Mouse (Mus musculus): ENCODE measurements at regions not wholly inside any gene's neighbourhood (a gene's known extent, or its start where the extent isn't known, plus 50 kb on each side); places are given as distances from the start of the nearest gene placed in this dataset.

DNA sequence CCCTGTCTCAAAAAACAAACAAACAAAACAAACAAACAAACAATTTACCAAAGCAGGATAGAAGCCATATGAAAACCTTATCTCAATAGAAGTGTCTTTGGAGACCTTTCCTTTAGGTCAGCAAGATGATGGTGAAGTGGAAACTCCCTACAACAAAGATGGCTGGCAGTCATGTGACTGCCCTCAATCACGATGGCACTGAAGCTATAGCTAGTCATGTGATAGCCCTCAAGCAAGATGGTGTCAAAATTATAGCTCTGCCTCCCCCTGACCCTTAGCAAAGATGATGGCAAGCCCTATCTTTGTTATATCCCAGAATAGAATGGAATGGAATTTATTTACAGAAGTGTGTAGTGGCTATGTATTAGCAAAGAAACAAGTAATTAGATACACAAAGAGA, 423.2 kb downstream of the 1810013L24Rik start:
- no peak for DNase-seq (ENCODE audit: low spot score in 2 of 2)

DNA sequence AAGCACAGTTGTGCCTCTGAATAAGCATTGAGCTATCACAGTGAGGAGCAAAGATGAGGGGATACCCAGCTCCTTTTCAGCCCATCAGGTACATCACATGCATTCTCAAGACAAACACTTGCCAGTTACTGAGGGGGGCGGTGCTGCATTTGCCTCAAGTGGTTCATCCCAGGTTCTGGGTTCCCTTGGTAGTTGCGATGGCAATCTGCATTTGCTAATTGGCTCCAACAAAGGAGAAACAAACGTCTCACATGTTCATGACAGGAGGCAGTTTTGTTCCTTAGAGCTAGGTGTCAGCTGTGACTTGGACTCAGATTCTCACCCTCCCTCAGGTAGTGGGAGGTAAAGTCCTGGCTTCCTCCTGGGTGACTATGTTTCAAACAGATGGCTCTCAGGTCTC, 425.5 kb downstream of the 1810013L24Rik start:
- no peak for DNase-seq (ENCODE audit: low spot score in 2 of 2)

DNA sequence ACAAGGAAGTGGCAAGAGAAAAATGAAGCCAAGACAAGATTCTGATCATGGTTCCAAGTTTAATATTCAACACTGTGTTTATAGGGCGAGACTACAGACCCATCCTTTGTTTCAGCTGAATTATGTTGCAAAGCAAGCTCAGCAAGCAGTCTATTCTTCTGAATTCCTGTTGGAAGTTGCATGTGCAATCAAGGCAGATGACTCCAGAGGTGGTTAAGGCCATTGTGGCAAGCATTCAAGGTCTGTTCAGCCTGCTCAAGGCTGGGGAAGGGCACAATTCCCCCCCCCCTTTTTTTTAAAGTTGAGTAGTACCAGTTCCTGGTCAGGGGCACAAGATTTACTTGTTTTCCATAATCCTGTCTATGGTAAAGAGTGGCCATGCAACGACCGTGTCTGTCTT, 431.1 kb downstream of the 1810013L24Rik start:
- DNase-seq (ENCODE audit: low spot score in 2 of 2), result no peak

DNA sequence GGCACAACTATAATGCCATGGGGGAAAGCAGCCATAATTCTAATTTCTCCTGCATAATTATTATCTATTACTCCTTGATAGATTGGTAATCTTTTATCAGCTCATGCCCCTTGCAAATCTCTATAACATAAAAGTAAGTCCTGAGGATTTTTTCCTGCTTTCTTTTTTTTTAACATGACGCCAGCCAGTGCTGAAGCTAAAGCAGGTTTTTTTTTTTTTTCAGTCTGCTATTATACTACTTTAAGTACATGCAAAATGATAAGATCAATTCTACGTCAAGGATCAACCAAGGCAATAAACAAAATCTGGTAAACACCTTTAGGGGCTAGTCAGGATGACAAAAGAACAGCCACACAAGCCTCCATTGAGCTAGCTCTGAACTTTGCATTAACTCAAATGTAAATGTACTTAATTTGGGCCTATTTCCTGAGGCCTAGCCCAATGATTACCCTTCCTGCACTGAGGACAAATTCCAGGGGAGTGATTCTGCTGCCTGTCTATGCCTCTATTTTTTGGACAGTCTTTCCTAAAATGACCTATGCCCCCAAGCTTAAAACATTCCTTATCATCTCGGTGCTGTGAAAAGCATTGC, 434.8 kb downstream of the 1810013L24Rik start:
- no peak for DNase-seq (ENCODE audit: low spot score in 2 of 2)

DNA sequence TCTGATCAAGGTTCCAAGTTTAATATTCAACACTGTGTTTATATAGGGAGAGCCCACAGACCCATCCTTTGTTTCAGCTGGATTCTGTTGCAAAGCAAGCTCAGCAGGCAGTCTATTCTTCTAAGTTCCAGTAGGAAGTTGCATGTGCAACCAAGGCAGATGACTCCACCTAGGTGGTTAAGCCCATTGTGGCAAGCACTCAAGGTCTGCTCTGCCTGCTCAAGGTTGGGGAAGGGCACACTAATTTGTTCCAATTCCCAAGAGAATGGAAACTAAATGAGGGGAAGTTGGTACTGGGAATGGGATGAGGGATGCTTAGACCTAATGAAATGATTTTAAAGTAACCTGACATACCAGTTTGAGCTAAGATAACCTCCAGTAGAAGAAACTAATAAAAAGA, 437.3 kb downstream of the 1810013L24Rik start:
- no peak for DNase-seq (ENCODE audit: low spot score in 2 of 2)

DNA sequence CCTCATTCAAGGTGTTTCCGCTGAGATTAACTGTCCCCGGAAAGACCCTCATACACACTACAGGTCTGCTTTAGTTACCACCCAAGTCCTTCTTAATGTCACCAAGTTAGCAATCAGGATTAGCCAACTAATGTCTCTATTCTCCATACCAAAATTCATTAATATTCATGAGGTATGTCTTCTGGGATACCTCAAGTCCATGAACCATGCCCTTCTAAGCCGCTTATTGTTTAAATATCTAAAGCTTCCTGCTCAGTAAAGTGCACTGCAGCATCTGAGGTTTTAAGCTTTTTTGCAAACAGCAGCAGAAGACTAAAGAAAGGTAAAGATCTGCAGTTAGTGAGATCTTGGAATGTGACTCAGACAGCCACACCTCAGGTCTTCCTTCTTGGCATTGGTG, 440.2 kb downstream of the 1810013L24Rik start:
- DNase-seq (ENCODE audit: low spot score in 2 of 2), result no peak

DNA sequence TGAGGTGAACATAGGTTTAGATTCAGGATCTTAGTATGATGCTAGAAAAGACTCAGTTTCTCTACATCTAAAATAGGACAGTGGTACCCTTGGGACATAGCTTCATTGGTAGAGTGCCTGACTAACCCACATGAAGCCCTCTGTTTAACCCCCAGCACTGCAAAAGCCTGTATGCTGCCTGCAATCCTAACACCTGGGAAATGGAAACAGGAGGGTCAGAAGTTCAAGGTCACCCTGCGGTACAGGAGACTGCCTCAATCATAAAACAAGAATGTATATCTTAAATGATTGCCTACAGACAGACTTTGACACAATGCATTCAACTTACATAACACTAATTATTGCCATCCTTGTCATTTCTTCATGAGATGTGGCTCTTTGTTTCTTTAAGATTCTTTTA, 440.8 kb downstream of the 1810013L24Rik start:
- no peak for DNase-seq (ENCODE audit: low spot score in 2 of 2)

DNA sequence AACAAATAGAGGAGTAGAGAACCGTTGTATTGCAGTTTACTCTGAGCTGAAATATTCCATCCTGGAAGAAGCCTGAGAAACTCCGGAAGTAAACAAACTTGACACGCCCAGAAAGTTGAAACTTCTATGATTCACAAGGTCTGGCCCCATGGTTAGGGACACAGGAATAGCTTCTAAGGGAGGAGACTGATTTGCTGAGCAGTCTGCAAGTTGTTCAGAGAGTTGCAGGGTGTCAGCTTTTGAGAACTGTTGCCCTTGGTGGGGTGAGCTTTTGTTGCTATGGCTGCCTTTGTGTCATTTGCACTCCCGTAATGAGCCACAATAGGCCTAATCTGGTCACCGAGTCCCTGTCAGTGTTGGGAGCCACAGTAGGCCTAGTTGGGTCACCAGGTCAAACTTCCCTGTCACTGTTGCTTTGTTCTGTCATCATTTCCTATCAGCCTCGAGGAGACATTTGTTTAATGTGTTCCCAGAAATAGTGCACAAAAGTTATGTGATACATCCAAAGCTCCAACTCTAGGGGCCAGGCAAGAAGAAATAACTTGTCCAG, 443.9 kb downstream of the 1810013L24Rik start:
- DNase-seq (ENCODE audit: low spot score in 2 of 2), result no peak

DNA sequence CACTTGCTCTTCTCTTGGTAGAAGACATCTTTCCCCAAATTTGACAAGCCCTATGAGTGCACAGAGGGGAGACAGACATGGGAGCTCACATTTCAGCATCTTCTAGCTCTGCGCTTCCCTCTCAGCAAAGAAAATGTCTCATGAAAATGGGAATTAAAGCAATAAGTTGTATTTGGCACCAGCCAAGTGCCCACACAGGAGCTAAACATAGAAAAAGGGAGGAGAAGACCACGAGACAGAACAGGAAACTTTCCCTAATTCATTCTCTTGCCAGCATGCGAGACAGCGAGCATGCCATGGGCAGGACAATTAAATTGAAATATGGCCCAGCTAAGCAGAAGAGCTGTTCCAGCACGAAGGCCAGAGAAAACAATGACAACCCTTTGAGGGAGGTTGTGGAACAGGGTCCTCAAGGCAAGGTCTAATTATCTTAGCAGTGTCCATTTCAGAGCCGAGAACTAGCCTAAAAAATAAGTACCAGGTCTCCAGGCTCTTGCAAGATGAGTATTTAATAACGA, 444.7 kb downstream of the 1810013L24Rik start:
- no peak for DNase-seq (ENCODE audit: low spot score in 2 of 2)

DNA sequence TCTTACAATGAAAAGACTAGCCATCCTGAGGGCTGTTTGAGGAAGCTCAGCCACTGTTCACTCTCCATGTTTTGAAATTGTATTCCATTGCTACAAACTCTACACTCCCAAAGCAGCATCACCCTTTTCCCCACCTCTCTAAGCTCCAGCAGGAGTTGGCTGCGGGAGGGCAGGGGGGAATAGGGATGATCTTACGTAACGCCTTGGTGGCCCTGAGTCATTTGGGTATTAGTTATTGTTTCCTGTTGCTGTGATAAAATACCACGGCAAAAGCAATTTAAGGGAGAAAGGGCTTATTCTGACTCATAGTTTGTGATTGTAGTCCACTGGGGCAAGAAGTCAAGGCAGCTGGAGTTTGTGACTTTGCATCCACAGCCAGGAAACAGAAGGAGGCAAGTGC, 445.5 kb downstream of the 1810013L24Rik start:
- DNase-seq (ENCODE audit: low spot score in 2 of 2), result no peak

DNA sequence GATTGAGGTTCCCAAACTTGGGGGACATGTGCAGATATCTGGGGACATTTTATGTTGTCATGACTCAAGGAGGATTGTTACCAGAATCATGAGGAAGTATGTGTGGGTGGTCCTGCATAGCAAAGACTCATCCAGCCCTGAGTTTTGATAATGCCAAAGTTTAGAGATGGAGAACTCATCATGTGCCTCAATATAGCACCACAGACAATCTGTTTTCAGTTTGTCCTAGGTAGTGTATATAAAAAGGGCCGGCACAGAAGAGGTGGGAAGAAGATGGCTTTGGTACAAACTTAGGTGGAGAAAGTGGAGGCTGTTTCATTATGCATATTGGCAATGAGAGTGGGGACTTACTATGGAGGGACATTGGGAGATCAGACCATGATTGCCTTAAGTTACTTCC, 447.2 kb downstream of the 1810013L24Rik start:
- no peak for DNase-seq (ENCODE audit: low spot score in 2 of 2)

DNA sequence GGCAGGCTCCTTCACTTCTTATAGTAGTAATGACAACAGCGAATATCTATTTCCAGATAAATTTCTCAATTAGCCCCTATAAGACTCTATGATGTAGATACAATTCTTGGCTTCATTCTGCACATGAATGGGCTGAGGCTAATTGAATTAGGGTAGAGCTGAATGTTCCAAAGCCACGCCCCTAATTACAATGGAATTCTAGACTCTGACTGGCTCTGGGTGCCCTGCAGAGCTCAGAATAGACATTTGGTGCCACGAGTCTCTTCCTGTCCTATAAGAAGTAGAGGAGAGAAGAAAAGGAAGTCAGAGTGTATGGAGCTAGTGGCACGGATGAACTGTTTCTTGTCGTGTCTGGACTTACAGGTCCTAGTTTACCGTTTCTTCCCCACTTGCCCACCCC, 449.8 kb downstream of the 1810013L24Rik start:
- no peak for DNase-seq (ENCODE audit: low spot score in 2 of 2)

DNA sequence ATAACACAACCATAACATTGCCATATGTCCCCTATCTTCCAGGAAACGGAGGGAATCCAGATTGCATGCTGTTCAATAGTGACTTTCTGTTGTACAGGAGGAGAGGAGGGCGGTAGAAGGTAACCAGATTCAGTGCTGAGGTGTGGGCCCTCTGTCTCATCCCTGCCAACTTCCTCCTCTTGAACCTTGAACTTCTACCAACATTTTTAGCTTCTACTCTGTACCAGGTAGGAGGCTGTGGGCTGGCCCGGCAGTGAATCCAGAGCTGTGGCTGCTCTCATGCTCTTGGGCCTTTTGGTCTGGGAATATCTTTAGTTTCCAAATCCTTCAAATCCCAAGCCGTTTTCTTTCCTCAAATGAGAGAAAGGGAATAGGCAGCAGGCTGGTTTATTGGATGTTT, 450.5 kb downstream of the 1810013L24Rik start:
- DNase-seq (ENCODE audit: low spot score in 2 of 2), result no peak

DNA sequence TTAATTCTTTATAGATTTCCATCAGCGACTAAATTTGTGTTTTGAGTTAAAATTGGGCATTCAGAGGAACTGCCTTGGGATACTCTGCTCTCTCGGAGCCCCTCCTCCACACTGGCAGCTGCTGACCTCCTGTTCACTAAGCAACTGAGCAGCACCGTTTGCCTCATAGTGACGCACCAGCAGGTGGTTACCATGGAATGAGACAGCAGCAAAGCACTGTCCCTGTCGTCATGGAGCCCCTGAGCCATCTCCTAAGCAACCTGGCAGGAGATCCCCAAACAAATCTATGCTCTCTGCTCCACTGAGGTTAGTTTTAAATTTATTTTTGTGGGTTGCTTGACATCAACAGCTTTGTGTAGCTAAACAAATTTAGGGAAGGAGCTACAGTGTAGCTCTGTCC, 451.0 kb downstream of the 1810013L24Rik start:
- DNase-seq (ENCODE audit: low spot score in 2 of 2), result no peak

DNA sequence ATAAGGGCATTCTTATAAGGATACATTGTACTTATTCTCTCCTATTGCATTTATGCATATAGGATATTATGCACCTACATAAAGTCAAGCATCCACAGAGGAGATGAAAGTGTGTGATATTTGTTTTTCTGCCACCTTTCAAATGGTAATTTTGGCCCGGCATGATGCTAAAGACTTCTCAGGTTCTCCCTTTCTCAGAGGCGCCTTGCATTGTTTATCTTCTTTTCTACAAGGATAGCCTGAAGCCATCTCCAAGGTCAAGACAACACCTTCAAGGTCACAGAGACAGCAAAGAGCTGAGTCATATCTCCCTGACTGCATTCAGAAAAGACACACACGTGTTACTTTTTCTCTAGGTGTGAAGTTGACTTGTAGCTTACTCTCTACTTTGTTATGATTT, 454.5 kb downstream of the 1810013L24Rik start:
- no peak for DNase-seq (ENCODE audit: low spot score in 2 of 2)

DNA sequence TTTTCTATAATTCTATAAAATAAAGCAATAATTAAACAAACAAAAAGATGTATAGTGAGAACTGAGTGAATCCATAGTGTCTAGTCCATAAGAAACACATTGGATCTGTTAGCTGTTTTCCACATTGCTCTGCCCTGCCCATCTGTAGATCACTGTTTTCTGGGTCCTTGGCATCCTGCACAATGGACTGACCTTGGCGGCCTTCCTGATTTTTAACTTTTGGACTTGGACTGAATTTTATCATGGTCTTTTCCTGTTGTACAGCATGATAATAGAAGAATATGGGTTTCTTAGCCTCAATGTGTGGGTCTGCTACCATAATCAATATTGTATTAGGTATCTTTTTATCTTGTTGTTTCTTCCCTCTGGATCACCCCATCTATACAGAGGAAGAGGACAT, 456.0 kb downstream of the 1810013L24Rik start:
- no peak for DNase-seq (ENCODE audit: low spot score in 2 of 2)

DNA sequence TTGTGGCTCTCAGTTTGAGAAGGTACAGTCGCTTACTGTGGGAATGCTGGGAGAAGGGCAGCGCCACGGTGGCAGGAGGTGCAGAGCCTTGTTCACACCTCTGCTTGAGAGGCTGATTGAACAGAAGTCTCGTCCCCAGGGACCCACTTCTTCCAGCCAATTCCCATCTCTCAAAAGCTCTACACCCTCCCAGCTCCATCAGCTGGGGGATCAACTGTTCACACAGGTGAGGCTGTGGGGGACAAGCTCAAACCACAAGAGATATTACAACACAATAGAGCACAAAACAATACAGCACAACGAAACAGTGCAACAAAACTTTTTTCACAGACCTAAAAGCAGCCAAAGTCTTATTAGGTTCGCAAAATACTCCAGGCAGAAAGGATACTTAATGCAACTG, 457.7 kb downstream of the 1810013L24Rik start:
- no peak for DNase-seq (ENCODE audit: low spot score in 2 of 2)

DNA sequence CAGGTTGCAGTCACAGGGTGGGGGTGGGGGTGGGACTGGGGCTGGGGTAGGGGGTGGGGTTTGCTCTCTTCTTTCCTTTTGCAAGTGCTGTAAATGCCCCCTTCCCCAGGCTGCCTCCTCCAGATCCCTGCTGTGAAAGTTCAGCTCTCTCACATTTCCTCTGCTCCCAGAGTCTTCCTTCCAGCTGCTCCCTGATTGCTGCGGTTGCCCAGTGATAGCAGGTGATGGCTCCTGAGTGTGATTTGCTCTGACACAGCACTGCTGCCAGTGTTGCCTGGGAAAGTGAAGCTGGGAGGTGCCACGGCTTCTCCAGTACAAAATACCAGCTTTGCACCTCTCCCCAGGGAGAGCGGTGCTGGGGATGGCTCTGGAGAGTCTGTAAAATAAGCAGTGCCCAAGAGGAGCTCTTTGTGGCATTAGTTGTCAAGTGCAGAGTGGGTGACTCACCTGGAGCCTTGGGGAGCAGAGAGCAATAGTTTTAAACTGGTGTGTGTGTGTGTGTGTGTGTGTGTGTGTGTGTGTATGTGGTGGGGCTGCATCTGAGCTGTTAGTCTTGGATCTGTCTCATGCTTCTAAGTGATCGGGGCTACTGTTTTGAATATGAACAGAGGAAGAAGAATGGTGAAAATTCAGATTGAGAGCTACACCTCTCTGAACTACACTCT, 461.6 kb downstream of the 1810013L24Rik start:
- DNase-seq (ENCODE audit: low spot score in 2 of 2), result no peak

DNA sequence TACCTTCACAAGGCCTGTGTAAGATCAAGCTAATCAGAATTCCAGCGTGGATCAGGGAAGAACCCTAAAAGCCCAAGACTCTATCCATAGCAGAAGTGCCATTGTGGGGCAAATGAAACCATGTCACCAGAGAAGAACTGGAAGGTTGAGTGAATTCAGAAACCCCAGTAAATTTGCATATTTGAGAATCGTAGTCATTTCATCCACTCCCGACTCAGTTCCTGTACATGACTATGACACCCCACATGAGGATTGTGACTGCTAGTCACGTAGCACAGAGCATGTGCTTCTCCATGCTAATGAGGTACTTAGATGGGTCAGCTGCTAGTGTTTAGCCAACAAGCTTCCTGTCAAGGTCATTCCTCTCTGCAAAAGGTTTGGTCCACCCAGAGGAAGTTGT, 473.2 kb downstream of the 1810013L24Rik start:
- no peak for DNase-seq (ENCODE audit: low spot score in 2 of 2)

DNA sequence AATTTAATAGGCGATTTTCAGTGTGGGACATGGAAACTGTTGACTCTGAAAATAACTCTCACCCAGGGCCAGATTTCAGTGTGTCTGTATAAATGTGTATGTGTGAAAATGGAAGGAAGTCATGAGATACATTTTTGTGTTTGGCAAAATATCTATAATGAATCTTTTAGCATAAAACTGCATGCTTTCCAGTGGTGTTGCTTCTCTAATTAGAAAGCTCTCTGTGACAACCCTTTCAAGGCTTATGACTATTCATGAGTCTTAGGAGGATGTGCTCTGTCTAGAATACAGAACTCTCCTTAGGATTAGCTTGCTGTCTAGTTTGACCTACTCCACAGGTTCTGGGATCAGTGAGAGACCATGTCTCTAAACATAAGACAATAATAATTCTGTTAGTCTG, 474.2 kb downstream of the 1810013L24Rik start:
- no peak for DNase-seq (ENCODE audit: low spot score in 2 of 2)

DNA sequence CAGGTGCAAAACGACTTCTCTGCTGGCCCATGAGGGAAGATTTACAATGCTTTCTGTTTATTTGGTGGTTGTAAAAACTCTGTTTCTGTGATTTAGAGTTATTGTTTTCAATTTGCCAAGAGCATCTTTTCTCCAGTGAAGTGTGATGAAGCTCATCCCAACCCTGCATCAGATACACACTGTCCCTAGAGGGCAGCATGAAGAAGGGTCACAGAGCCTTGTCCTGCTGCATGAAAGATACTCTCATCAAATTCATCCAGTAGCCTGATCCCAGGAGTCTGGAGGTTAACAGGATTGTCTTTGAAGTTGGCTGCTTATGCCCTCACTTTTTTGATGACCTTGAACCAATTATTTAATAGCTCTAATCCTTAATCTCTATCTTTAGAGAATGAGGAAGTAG, 480.8 kb downstream of the 1810013L24Rik start:
- DNase-seq (ENCODE audit: low spot score in 2 of 2), result no peak

DNA sequence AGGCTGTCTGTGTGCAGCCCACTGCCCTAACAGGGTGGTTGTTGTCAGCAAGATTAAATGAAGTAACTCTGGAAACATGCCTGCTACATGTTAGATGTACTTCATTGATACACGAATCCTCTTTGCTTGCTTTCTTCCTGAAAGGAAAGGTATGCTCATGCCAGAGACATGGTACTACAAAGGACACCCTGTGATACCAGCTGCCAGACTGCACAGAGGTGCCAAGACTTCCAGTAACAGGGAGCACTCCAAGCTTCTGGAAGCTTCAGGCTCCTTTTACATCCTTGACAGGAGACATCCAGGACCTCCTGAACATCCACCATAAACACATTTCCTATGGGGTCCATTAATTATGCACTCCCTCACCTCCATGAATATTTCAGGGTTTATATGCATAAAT, 505.7 kb downstream of the 1810013L24Rik start:
- DNase-seq (ENCODE audit: low spot score in 2 of 2), result no peak

DNA sequence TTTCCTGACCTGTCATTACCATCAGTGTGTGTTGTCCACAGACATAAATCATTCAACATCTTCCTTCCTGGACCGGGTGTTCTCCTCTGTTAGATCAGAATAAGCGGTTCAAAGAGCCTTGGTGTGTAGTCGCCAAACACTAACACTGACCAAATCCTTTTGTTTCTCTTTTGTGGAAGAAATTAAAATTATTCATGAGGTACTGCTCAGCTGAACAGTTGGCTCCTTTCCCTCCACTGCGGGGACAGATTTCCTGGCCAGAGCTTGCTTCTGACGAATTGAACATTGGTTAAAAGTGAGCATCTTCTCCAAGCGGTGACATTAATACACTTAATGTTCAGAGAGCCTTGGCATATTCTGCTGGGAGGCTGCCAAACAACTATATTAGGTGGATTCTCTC, 506.2 kb downstream of the 1810013L24Rik start:
- no peak for DNase-seq (ENCODE audit: low spot score in 2 of 2)

Measured in urinary bladder, postnatal 36 days (tissue).